Mouse (Mus musculus) lung, adult 2 months (tissue): Measurements from ENCODE around the gene Adgrg2.

Source experiments
- CTCF ChIP-seq: fragments of 200-500 bp; IDR thresholded peaks from 2 replicates; pipeline ENCODE4 v1.5.1; 2011; ENCODE audit warnings: mild to moderate bottlenecking, low read length, control low read depth; ENCODE audit not compliant: insufficient read depth
- POLR2A ChIP-seq: fragments of 200-500 bp; IDR thresholded peaks from 2 replicates; pipeline ENCODE4 v1.6.1; 2011; ENCODE audit warnings: low read depth, mild to moderate bottlenecking, control low read depth, low read length, borderline replicate concordance; ENCODE audit errors: extremely low read depth

DNA sequence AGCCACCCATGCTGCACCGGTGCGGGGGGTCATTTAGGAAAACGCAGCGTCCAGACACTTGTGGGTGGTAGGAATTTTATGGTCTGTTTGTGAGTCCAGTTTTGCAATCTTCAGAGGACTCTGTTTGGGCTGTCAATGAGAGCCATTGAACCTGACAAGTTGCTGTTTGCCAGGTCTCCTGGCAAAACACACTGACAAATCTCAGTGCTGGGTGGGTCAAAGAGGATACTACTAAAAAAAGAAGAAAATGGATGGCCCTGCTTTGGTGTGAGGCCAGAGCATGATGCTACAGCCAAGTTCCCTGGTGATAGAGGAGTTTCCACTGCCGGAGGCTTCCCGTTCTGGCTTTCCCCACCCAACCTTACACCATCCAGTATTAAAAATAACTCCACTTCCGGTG, 27.9 kb downstream of the Adgrg2 start:
- no peak for TF ChIP-seq POLR2A
- TF ChIP-seq CTCF = no peak
